Mouse (Mus musculus): ENCODE data around the gene Zfp292. TPM values are rescaled to one million over a fixed set of nuclear protein-coding genes. Genes with fewer than 3 reads are reported as not detected.

Zfp292 gene
- polyA plus RNA-seq, 1 experiment from 2014 or later: 38.8 TPM

DNA sequence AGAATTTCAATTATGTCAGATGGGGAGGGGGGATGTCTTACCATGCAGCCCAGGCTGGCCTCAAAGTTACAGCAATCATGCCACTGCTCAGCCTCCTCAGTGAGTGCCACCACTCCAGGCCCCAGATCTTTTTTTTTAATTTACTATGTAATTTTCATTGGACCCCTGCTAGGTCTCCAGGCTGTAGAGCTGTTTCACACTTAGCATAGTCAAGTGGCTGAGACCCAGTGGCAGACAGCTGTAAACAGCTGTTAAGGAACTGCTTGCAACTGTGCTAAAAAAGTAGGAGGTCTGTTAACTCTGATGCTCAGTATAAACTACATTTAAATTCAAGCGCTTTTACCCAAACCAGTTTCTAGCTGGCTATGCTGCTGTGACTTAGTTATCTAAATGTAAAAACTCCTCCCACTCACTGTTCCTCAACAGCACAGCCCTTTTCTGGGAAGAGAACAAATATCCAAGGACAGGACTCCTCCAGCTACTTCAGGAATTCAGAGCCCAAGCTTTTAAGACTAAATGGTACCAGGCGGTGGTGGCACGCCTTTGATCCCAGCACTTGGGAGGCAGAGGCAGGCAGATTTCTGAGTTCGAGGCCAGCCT is 9.8 kb downstream of the Zfp292 start:
- no peaks in the 10 kb centered on the region for H3K9me3 ChIP-seq (replicated peaks; ENCODE audit: control insufficient read depth, low read length)
- ATAC-seq: no peak; the same call in 1 of the 2 replicates
- H3K36me3 ChIP-seq (ENCODE audit: control insufficient read depth, insufficient read depth, low read length): 0 out of 2 replicates have a peak, but pooled peaks cover 8% of the 10 kb centered on the region
- no peak overlapping the region for H3K4me2 ChIP-seq (ENCODE audit: low read length)
- H3K4me3 ChIP-seq (ENCODE audit: low read depth, low read length): no peak overlapping the region
- no peaks in the 10 kb centered on the region for H3K27me3 ChIP-seq (replicated peaks; ENCODE audit: control insufficient read depth, insufficient read depth, low read length)
- no peak for DNase-seq (ENCODE audit: low spot score)
- no peak overlapping the region for H3K27ac ChIP-seq (ENCODE audit: low read depth, low read length)
- H3K9ac ChIP-seq (ENCODE audit: low read length): no peak overlapping the region
- WGBS: 90% methylated on average over 4 of the region's 4 CpGs
- no peaks in the 10 kb centered on the region for H3K4me1 ChIP-seq (ENCODE audit: control insufficient read depth, insufficient read depth, low read length)

DNA sequence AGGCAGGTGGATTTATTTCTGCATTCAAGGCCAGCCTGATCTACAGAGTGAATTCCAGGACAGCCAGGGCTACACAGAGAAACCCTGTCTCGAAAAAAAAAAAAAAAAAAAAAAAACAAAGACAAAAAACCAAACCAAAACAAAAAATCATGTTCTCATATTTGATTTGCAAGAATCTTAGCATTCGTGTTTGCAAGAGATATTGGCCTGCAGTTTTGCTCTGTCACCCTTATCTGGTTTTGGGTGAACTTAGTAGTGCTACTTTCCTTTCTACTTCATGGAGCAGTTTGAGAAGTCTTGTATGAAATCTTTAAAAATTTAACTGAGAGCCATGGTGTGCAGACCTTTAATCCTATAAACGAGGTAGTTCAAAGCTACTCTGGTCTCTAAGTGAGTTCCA is 12.9 kb downstream of the Zfp292 start:
- no peaks in the 10 kb centered on the region for H3K9me3 ChIP-seq (replicated peaks; ENCODE audit: control insufficient read depth, low read length)
- 77% methylated on average over 3 of the region's 3 CpGs for WGBS
- DNase-seq (ENCODE audit: low spot score) (no peak), ATAC-seq (no peak)
- H3K4me3 ChIP-seq (ENCODE audit: low read depth, low read length): no peak overlapping the region
- H3K27ac ChIP-seq (ENCODE audit: low read depth, low read length): no peak overlapping the region
- no peaks in the 10 kb centered on the region for H3K36me3 ChIP-seq (ENCODE audit: control insufficient read depth, insufficient read depth, low read length)
- H3K27me3 ChIP-seq (replicated peaks; ENCODE audit: control insufficient read depth, insufficient read depth, low read length): no peaks in the 10 kb centered on the region
- no peak overlapping the region for H3K4me2 ChIP-seq (ENCODE audit: low read length)
- H3K9ac ChIP-seq (ENCODE audit: low read length): no peak overlapping the region
- H3K4me1 ChIP-seq (ENCODE audit: control insufficient read depth, insufficient read depth, low read length): no peaks in the 10 kb centered on the region

DNA sequence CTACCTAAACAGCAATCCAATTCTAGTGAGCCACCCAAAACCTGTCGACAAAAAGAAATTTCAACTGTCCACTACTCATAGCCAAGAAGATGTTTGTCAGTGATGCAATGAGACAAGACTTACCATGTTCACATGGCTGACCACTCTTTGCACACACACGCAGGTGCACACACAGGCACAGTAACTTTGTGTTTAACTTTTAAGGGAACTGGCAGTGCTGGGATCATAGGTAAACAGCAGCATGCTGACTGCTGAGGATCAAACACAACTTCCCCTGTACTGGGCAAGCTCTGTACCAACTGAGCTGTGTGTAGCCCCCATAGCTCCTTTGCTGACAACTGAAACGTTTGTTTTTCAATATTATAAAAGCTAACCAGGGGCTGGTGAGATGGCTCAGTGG is 21.3 kb downstream of the Zfp292 start:
- Histone ChIP-seq H3K27me3 (replicated peaks; ENCODE audit: control insufficient read depth, insufficient read depth, low read length) (no peaks in the 10 kb centered on the region), H3K9ac (ENCODE audit: low read length) (no peak overlapping the region), H3K4me2 (ENCODE audit: low read length) (no peak overlapping the region), H3K4me1 (ENCODE audit: control insufficient read depth, insufficient read depth, low read length) (no peaks in the 10 kb centered on the region; the same call in 1 of the 2 replicates), H3K9me3 (replicated peaks; ENCODE audit: control insufficient read depth, low read length) (no peaks in the 10 kb centered on the region), H3K4me3 (ENCODE audit: low read depth, low read length) (no peak overlapping the region), H3K36me3 (ENCODE audit: control insufficient read depth, insufficient read depth, low read length) (no peaks in the 10 kb centered on the region), H3K27ac (ENCODE audit: low read depth, low read length) (no peak overlapping the region)
- WGBS: 89% methylated on average over 3 of the region's 3 CpGs
- no peak for ATAC-seq
- DNase-seq (ENCODE audit: low spot score): no peak

DNA sequence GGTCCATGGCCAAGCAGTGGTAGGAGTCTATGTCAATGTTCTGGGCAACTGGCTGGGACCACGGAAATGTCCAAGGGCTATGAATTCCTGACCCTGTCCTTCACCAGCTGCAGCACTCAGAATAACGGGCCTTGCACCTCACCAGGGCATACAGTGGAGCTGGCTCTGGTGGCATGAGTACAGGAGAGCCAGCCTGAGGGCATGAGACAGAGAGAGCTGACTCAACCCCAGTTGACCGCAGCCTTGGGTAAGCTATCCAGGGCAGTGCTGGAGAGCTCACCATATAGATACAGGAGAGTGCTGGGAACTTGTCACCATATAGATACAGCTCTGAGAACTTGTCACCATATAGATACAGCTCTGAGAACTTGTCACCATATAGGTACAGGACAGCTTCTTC is 23.3 kb downstream of the Zfp292 start:
- Histone ChIP-seq H3K27ac (ENCODE audit: low read depth, low read length) (no peak overlapping the region), H3K9ac (ENCODE audit: low read length) (no peak overlapping the region), H3K27me3 (replicated peaks; ENCODE audit: control insufficient read depth, insufficient read depth, low read length) (no peaks in the 10 kb centered on the region), H3K9me3 (replicated peaks; ENCODE audit: control insufficient read depth, low read length) (no peaks in the 10 kb centered on the region), H3K4me1 (ENCODE audit: control insufficient read depth, insufficient read depth, low read length) (no peaks in the 10 kb centered on the region; the same call in 1 of the 2 replicates), H3K4me2 (ENCODE audit: low read length) (no peak overlapping the region), H3K4me3 (ENCODE audit: low read depth, low read length) (no peak overlapping the region), H3K36me3 (ENCODE audit: control insufficient read depth, insufficient read depth, low read length) (no peaks in the 10 kb centered on the region)
- WGBS: 93% methylated on average over 3 of the region's 3 CpGs
- DNase-seq (ENCODE audit: low spot score): no peak
- no peak for ATAC-seq

DNA sequence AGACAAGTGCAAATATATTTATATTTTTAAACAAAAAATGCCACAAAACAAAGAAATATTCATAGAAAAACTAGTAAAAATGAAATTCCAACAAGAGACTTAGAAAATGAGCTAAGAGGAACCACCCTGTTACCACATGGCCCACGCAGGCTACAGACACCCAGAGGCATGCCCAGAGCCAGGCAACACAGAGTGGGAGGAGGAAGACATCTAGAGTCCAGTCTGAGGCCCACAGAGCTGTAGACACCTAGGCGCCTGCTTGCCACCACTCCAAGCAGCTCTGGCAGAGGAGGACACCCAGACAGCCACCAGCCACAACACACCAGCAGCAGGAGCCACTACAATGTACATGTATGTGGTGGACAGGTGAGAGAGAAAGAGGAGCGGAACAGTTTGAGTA is 23.9 kb downstream of the Zfp292 start:
- Histone ChIP-seq H3K36me3 (ENCODE audit: control insufficient read depth, insufficient read depth, low read length) (no peaks in the 10 kb centered on the region), H3K4me1 (ENCODE audit: control insufficient read depth, insufficient read depth, low read length) (no peaks in the 10 kb centered on the region; the same call in 1 of the 2 replicates), H3K9me3 (replicated peaks; ENCODE audit: control insufficient read depth, low read length) (no peaks in the 10 kb centered on the region), H3K9ac (ENCODE audit: low read length) (no peak overlapping the region), H3K27ac (ENCODE audit: low read depth, low read length) (no peak overlapping the region), H3K4me3 (ENCODE audit: low read depth, low read length) (no peak overlapping the region), H3K4me2 (ENCODE audit: low read length) (no peak overlapping the region), H3K27me3 (replicated peaks; ENCODE audit: control insufficient read depth, insufficient read depth, low read length) (no peaks in the 10 kb centered on the region)
- DNase-seq (ENCODE audit: low spot score): no peak
- WGBS: 99% methylated on average over 3 of the region's 3 CpGs
- ATAC-seq: no peak

DNA sequence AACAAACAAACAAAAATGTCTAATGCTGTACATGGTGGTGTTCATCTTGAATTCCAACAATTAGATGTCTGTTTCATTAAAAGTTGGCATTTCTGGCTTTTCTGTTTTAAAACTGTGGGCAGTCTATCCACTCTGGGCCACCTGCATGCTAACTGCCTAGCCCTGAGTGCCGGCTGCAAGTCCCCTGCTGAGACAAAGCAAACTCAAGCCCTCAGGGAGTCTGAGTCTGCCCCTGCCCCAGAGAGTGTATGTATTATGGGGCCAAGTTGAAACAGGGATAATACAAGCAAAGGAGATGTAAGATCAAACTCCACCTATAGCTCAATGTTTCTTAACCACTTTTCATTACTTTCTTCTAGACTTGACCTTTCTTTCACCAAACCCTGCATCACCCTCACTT is 26.8 kb downstream of the Zfp292 start:
- 19% methylated on average over 1 of the region's 1 CpGs for WGBS
- H3K27ac ChIP-seq (ENCODE audit: low read depth, low read length): no peak overlapping the region
- no peak overlapping the region for H3K9ac ChIP-seq (ENCODE audit: low read length)
- H3K27me3 ChIP-seq (replicated peaks; ENCODE audit: control insufficient read depth, insufficient read depth, low read length): no peaks in the 10 kb centered on the region
- no peaks in the 10 kb centered on the region for H3K9me3 ChIP-seq (replicated peaks; ENCODE audit: control insufficient read depth, low read length)
- no peaks in the 10 kb centered on the region; the same call in 1 of the 2 replicates for H3K4me1 ChIP-seq (ENCODE audit: control insufficient read depth, insufficient read depth, low read length)
- ATAC-seq (no peak), DNase-seq (ENCODE audit: low spot score) (no peak)
- no peak overlapping the region for H3K4me3 ChIP-seq (ENCODE audit: low read depth, low read length)
- peaks cover 6% of the 10 kb centered on the region; the same call in 1 of the 2 replicates for H3K36me3 ChIP-seq (ENCODE audit: control insufficient read depth, insufficient read depth, low read length)
- H3K4me2 ChIP-seq (ENCODE audit: low read length): no peak overlapping the region

DNA sequence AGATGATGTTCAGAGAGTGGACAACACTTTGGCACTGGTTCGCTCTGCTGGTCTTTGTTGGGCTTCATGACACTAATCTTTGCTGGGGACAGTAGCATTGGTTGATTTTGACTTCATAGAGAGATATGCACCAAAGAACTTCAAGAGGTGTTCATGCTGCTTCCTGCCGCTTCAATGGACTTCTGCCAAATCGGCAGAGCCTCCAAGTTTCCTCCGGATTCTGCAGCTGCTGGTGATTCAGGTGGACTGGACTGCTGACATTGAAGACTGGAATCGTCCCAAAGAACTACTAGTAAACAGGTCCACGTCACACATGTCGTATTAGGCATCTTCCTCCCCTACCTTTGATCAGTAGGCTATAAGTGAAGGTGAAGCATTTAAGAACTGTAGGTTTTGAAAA is 30.7 kb downstream of the Zfp292 start:
- Histone ChIP-seq H3K9ac (ENCODE audit: low read length) (no peak overlapping the region), H3K9me3 (replicated peaks; ENCODE audit: control insufficient read depth, low read length) (no peaks in the 10 kb centered on the region), H3K36me3 (ENCODE audit: control insufficient read depth, insufficient read depth, low read length) (peaks cover 6% of the 10 kb centered on the region; the same call in 1 of the 2 replicates), H3K4me1 (ENCODE audit: control insufficient read depth, insufficient read depth, low read length) (no peaks in the 10 kb centered on the region), H3K4me2 (ENCODE audit: low read length) (no peak overlapping the region), H3K27ac (ENCODE audit: low read depth, low read length) (no peak overlapping the region), H3K27me3 (replicated peaks; ENCODE audit: control insufficient read depth, insufficient read depth, low read length) (no peaks in the 10 kb centered on the region), H3K4me3 (ENCODE audit: low read depth, low read length) (no peak overlapping the region)
- ATAC-seq (no peak), DNase-seq (ENCODE audit: low spot score) (no peak)
- WGBS: 94% methylated on average over 7 of the region's 7 CpGs

DNA sequence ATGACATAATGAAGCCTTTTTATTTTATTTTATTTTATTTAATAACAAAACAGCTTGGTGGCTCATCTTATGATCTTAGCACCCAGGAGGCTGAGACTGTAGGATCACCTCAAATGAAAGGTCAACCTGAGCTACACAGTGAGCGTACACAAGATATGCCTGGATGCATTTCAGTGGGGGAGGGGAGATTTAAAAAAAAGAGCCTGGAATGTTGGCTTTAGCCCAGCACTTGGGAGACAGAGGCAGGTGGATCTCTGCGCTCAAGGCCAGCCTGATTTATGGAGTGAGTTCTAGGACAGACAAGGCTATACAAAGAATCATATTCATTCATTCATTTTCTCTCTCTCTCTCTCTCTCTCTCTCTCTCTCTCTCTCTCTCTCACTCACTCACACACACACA is 32.6 kb downstream of the Zfp292 start:
- no peaks in the 10 kb centered on the region for H3K27me3 ChIP-seq (replicated peaks; ENCODE audit: control insufficient read depth, insufficient read depth, low read length)
- no peak for ATAC-seq
- no peaks in the 10 kb centered on the region for H3K9me3 ChIP-seq (replicated peaks; ENCODE audit: control insufficient read depth, low read length)
- no peak overlapping the region for H3K4me3 ChIP-seq (ENCODE audit: low read depth, low read length)
- H3K4me1 ChIP-seq (ENCODE audit: control insufficient read depth, insufficient read depth, low read length): no peaks in the 10 kb centered on the region
- no peak overlapping the region for H3K27ac ChIP-seq (ENCODE audit: low read depth, low read length)
- H3K9ac ChIP-seq (ENCODE audit: low read length): no peak overlapping the region
- H3K36me3 ChIP-seq (ENCODE audit: control insufficient read depth, insufficient read depth, low read length): peaks cover 6% of the 10 kb centered on the region; the same call in 1 of the 2 replicates
- no peak overlapping the region for H3K4me2 ChIP-seq (ENCODE audit: low read length)
- 94% methylated on average over 2 of the region's 2 CpGs for WGBS
- DNase-seq (ENCODE audit: low spot score): no peak

DNA sequence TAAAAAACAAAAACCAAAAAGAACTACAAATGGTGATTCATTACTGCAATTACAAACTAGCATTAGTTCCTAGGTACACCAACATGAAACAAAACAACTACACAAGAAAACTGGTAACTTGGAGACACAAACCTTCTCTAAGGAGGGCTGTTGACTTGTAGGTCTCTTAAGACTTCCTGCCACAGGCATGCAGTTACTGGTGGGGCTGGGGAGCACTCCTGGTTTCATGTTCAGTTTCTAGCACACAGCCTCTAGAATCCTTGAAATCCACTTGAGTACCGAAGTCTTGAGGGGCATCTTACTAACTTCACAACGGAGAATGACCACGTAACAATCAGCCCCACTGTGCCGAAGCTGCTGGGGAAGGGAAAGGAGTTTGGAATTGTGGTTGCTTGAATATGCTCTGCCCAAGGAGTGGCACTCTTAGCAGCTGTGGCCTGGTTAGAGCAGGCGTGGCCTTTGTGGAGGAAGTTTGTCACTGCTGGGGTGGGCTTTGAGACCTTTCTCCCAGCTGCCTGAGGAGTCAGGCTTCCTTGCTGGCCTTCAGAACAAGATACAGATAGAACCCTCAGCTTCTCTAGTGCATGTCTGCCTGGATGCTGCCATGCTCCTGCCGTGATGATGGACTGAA is 35.0 kb downstream of the Zfp292 start:
- DNase-seq (ENCODE audit: low spot score): no peak
- WGBS: 93% methylated on average over 6 of the region's 6 CpGs
- Histone ChIP-seq H3K27me3 (replicated peaks; ENCODE audit: control insufficient read depth, insufficient read depth, low read length) (no peaks in the 10 kb centered on the region), H3K4me1 (ENCODE audit: control insufficient read depth, insufficient read depth, low read length) (no peaks in the 10 kb centered on the region), H3K4me3 (ENCODE audit: low read depth, low read length) (no peak overlapping the region), H3K9ac (ENCODE audit: low read length) (no peak overlapping the region), H3K9me3 (replicated peaks; ENCODE audit: control insufficient read depth, low read length) (no peaks in the 10 kb centered on the region), H3K4me2 (ENCODE audit: low read length) (no peak overlapping the region), H3K27ac (ENCODE audit: low read depth, low read length) (no peak overlapping the region), H3K36me3 (ENCODE audit: control insufficient read depth, insufficient read depth, low read length) (peaks cover 6% of the 10 kb centered on the region; the same call in 1 of the 2 replicates)
- ATAC-seq: no peak
